Mouse (Mus musculus) megakaryocyte, adult 5-6 weeks (primary cell): ENCODE results near the gene Rasgrp3. TPM values are rescaled to one million over a fixed set of nuclear protein-coding genes. Genes with fewer than 3 reads are reported as not detected.
A peak's percentile ranks its signal among the peaks of the same experiment; 100 is the strongest.
"Not testable (repeated sequence)": the region's sequence is repeated elsewhere in the genome, so short reads cannot be mapped to it uniquely, and the experiment has no call there.

Experiments used
- ATAC-seq: 2 replicates; pipeline ENCODE4 v1.8.0; 2016; ENCODE audit warnings: mild to moderate bottlenecking, inconsistent platforms; ENCODE audit not compliant: poor library complexity, severe bottlenecking
- total RNA-seq, 2 experiments: library from RNA; stranded (forward) in 1 of 2; stranded (reverse) in 1 of 2; fragments of 153-499, 151-499 nt in 1 of 2; fragments of 221-1000, 200-1000 nt in 1 of 2; gene quantifications; 2 replicates each; pipeline versions ENCODE4 v1.2.3 to v1.2.4; 2015 to 2017

The Rasgrp3 gene
- 0.30 TPM in 1 of 2 replicates, not detected in the other for total RNA-seq (2015)
- 0.04 and 0.12 TPM in 2 replicates for total RNA-seq (2017)

GRCm38 (mm10) chr17:75435599-75435998 lies at the start of gene Rasgrp3:
Rasgrp3 (plus strand) TSS chr17:75435896.
- ATAC-seq = 0 out of 2 replicates have a peak, but pooled peaks have one; percentile 19

- ATAC-seq = no peak
These were observed 47.3 kb upstream of the Rasgrp3 start for GRCm38 (mm10) chr17:75388402-75388801.

- ATAC-seq = peak; percentile 71
These were observed 45.6 kb upstream of the Rasgrp3 start for GRCm38 (mm10) chr17:75390142-75390541.

- peak; percentile 68 for ATAC-seq
These were observed 44.1 kb upstream of the Rasgrp3 start for GRCm38 (mm10) chr17:75391429-75392192.

- ATAC-seq = no peak
These were observed 29.3 kb upstream of the Rasgrp3 start for GRCm38 (mm10) chr17:75406405-75406804.

- ATAC-seq = no peak
These were observed 18.8 kb upstream of the Rasgrp3 start for GRCm38 (mm10) chr17:75416861-75417260.

- no peak for ATAC-seq
These were observed 1.5 kb upstream of the Rasgrp3 start for GRCm38 (mm10) chr17:75434152-75434551.

- ATAC-seq = no peak
These were observed 825 bp upstream of the Rasgrp3 start for GRCm38 (mm10) chr17:75434871-75435270.

- ATAC-seq = peak; percentile 87
These were observed 399 bp downstream of the Rasgrp3 start for GRCm38 (mm10) chr17:75436095-75436494.

GRCm38 (mm10) chr17:75436819-75437218 lies 1.1 kb downstream of the Rasgrp3 start:
- ATAC-seq = no peak

- ATAC-seq = no peak
These were observed 1.6 kb downstream of the Rasgrp3 start for GRCm38 (mm10) chr17:75437239-75437750.

GRCm38 (mm10) chr17:75438162-75438561 lies 2.5 kb downstream of the Rasgrp3 start:
- no peak for ATAC-seq

- ATAC-seq = no peak
These were observed 3.4 kb downstream of the Rasgrp3 start for GRCm38 (mm10) chr17:75439062-75439461.

GRCm38 (mm10) chr17:75440619-75441018 lies 4.9 kb downstream of the Rasgrp3 start:
- no peak for ATAC-seq

GRCm38 (mm10) chr17:75441260-75441830 lies 5.6 kb downstream of the Rasgrp3 start:
- no peak for ATAC-seq

- ATAC-seq = no peak
These were observed 6.7 kb downstream of the Rasgrp3 start for GRCm38 (mm10) chr17:75442352-75442751.

GRCm38 (mm10) chr17:75443064-75443621 lies 7.4 kb downstream of the Rasgrp3 start:
- ATAC-seq = no peak

- no peak for ATAC-seq
These were observed 12.6 kb downstream of the Rasgrp3 start for GRCm38 (mm10) chr17:75448257-75448656.

GRCm38 (mm10) chr17:75449022-75449421 lies 13.3 kb downstream of the Rasgrp3 start:
- no peak for ATAC-seq

GRCm38 (mm10) chr17:75452313-75452712 lies 16.6 kb downstream of the Rasgrp3 start:
- ATAC-seq = no peak

- ATAC-seq = no peak
These were observed 17.9 kb downstream of the Rasgrp3 start for GRCm38 (mm10) chr17:75453639-75454038.

- ATAC-seq = not testable (repeated sequence)
These were observed 20.4 kb downstream of the Rasgrp3 start for GRCm38 (mm10) chr17:75456096-75456495.
